Mouse (Mus musculus): ENCODE data around the gene Fcgr3. TPM values are rescaled to one million over a fixed set of nuclear protein-coding genes. Genes with fewer than 3 reads are reported as not detected.

Fcgr3 gene
- total RNA-seq, 2 experiments from 2014 or later, result 10.2 to 11.6 TPM

DNA sequence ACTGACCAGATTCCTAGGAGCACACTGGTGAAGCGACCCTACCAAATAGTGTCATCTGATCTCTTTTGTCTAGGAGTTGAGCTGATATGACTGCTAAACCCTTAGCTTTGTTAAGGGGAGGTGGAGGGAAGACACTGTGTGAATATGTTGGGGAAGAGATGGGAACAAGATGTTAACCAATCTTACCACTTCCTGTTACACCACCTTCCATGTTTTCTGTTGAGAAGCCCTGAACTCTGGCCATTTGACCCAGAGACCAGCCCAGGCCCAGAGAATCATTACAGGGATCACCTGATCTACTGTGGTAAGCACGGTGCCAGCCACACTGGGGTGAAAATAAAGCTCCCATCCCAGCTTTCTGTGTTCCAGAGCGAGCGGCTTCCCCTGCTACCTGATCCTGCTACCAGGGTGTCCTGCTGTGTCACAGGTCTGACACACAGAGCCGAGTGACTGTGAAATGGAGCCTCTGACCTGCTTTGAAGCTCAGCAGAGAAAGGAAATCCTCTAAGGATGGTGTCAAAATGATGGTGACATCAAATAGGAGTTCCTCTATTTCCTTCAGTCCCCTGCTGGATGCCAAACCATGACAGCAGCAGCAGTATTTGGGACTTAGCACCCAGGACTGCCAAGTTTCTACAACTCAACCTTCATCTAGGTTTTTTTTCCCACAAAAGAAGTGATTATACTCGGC, 47.1 kb downstream of the Fcgr3 start:
- no peak for DNase-seq (ENCODE audit: low spot score in 2 of 2)

DNA sequence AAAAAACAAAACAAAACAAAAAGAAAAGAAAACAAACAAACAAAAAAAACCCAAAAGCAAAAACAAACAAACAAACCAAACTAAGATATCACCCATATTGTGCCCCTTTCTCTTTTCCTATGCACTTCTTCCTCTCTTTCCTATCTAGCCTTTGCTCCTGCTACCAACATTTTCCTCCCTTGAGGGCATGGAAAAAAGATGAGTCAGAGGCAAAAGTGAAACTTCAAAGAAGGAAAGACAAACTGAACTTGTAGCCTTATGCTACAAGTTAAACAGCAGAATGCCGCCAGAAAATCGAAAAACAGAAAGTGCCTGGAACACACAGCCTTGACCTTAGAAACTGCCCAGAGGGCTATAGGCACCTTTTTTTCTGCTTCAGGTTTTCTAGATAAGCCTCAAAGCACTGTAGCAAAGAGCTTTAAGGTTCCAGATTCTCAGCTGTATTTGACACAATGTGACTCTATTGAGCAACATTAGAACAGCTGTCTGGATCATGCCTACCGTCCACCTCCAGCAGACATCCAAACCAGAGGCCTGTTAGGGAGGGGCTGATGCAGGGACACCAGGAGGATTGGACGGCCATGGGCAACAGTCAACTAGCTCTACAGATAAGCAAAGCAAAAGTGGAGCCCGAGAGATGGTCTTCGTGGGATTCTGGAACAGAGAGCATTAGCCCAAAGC, 47.9 kb downstream of the Fcgr3 start:
- DNase-seq (ENCODE audit: low spot score in 2 of 2), result no peak

GRCm38 (mm10) chr1:171011733-171012132, 53.0 kb downstream of the Fcgr3 start:
- no peak for DNase-seq (ENCODE audit: low spot score in 2 of 2)

- no peak for DNase-seq (ENCODE audit: low spot score in 2 of 2)
These were observed 57.8 kb downstream of the Fcgr3 start for GRCm38 (mm10) chr1:171006905-171007304.

DNA sequence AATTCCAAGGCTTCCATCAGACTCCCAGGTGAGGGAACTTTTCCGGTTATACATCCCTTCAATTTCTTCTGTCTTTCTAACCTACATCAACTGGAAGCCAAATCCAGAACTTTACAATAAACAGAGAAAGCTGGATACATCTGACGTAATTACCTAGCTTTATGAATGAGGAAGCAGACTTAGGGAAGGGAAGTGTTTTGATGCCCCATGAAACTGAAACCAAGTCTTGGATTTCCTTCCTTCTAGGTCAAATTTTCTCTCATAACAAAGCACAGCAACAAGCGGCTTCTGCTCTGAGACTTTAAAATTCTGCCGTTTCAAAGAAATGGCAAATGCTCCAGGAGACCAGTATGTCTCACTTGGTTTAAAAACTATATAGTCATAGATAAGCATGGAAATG, 58.4 kb downstream of the Fcgr3 start:
- DNase-seq (ENCODE audit: low spot score in 2 of 2), result no peak

- no peak for DNase-seq (ENCODE audit: low spot score in 2 of 2)
These were observed 59.1 kb downstream of the Fcgr3 start for GRCm38 (mm10) chr1:171005586-171005985.

- no peak for DNase-seq (ENCODE audit: low spot score in 2 of 2)
These were observed 59.7 kb downstream of the Fcgr3 start for GRCm38 (mm10) chr1:171005081-171005480.

Small RNAs within 50 kb of the gene (microRNA-seq; reads per million reads assigned to microRNA genes)
- gene Gm27552 (0 reads per million in 2 experiments), gene Gm27844 (0 reads per million in 2 experiments), gene Mir6546 (1.4 to 3.1 reads per million in 2 experiments)

Other genes with a start within 250 kb of the Fcgr3 start
- 10 to 100 TPM; 34.3 to 35.5 TPM for gene Atf6, start 197.2 kb downstream of the Fcgr3 start, total RNA-seq (2021)
- gene Gm26620, start 179.9 kb downstream of the Fcgr3 start, total RNA-seq (2021), result 1 to 10 TPM in 1 of 2 experiments, under 1 TPM in 1; 0.85 to 1.1 TPM
- 10 to 100 TPM; 12.5 to 18.2 TPM for gene Dusp12, start 179.4 kb downstream of the Fcgr3 start, total RNA-seq (2021)
- under 1 TPM in 1 of 2 experiments, not detected in 1; 0.35 TPM for gene Fcrlb, start 152.0 kb downstream of the Fcgr3 start, total RNA-seq (2021)
- gene Fcrla, start 137.4 kb downstream of the Fcgr3 start, total RNA-seq (2021), result under 1 TPM in 1 of 2 experiments, not detected in 1; 0.67 TPM
- gene Fcgr2b, start 88.4 kb downstream of the Fcgr3 start, total RNA-seq (2021), result 1 to 10 TPM; 3.6 to 3.8 TPM
- not detected for gene Fcgr4, start 46.0 kb downstream of the Fcgr3 start, total RNA-seq (2021)
- gene Cfap126, start 49.0 kb upstream of the Fcgr3 start, total RNA-seq (2021), result 1 to 10 TPM; 1.8 to 3.9 TPM
- 100 to 1,000 TPM; 196 to 214 TPM for gene Sdhc, start 85.7 kb upstream of the Fcgr3 start, total RNA-seq (2021)
- not detected for gene Mpz, start 85.8 kb upstream of the Fcgr3 start, total RNA-seq (2021)
- 10 to 100 TPM; 43.1 to 44.4 TPM for gene Pcp4l1, start 131.3 kb upstream of the Fcgr3 start, total RNA-seq (2021)
- gene Nr1i3, start 149.0 kb upstream of the Fcgr3 start, total RNA-seq (2021), result under 1 TPM in 1 of 2 experiments, not detected in 1; 0.12 TPM
- gene Tomm40l, start 157.6 kb upstream of the Fcgr3 start, total RNA-seq (2021), result 10 to 100 TPM; 66.3 to 75.2 TPM
- 1 to 10 TPM; 1.3 to 3.2 TPM for gene Apoa2, start 160.1 kb upstream of the Fcgr3 start, total RNA-seq (2021)
- 10 to 100 TPM; 14.4 to 14.6 TPM for gene Fcer1g, start 169.4 kb upstream of the Fcgr3 start, total RNA-seq (2021)
- gene Adamts4, start 185.5 kb upstream of the Fcgr3 start, total RNA-seq (2021), result 10 to 100 TPM; 31.5 to 34.6 TPM
- gene Ndufs2, start 186.5 kb upstream of the Fcgr3 start, total RNA-seq (2021), result 100 to 1,000 TPM; 274 to 282 TPM
- 10 to 100 TPM; 54.8 to 62.8 TPM for gene B4galt3, start 205.4 kb upstream of the Fcgr3 start, total RNA-seq (2021)
- gene Ppox, start 216.3 kb upstream of the Fcgr3 start, total RNA-seq (2021), result 10 to 100 TPM; 24.2 to 25.2 TPM
- 10 to 100 TPM; 49.2 to 53.6 TPM for gene Usp21, start 223.1 kb upstream of the Fcgr3 start, total RNA-seq (2021)
- gene Ufc1, start 230.1 kb upstream of the Fcgr3 start, total RNA-seq (2021), result 100 to 1,000 TPM; 112 TPM

Measured in layer of hippocampus, postnatal 14 days (tissue).